Mouse (Mus musculus) G1E (cell line): ENCODE measurements at regions not wholly inside any gene's neighbourhood (a gene's known extent, or its start where the extent isn't known, plus 50 kb on each side); places are given as distances from the start of the nearest gene placed in this dataset.

Experiments used
- CTCF ChIP-seq: IDR thresholded peaks from 2 replicates; pipeline ENCODE4 v1.5.1; 2012; ENCODE audit warnings: low read depth, low read length, inconsistent platforms, mixed read lengths
- GATA1 ChIP-seq: IDR thresholded peaks from 2 replicates; pipeline ENCODE4 v1.6.1; 2012; ENCODE audit warnings: borderline replicate concordance, low read length, inconsistent platforms, mixed read lengths
- POLR2AphosphoS5 ChIP-seq: IDR thresholded peaks from 2 replicates; pipeline ENCODE4 v1.6.1; 2012; ENCODE audit warnings: low read depth, low read length, inconsistent platforms; ENCODE audit not compliant: insufficient replicate concordance
- TAL1 ChIP-seq: conservative IDR thresholded peaks from 2 replicates; pipeline ENCODE4 v1.6.1; 2012; ENCODE audit warnings: low read depth, low read length, inconsistent platforms, mixed read lengths

DNA sequence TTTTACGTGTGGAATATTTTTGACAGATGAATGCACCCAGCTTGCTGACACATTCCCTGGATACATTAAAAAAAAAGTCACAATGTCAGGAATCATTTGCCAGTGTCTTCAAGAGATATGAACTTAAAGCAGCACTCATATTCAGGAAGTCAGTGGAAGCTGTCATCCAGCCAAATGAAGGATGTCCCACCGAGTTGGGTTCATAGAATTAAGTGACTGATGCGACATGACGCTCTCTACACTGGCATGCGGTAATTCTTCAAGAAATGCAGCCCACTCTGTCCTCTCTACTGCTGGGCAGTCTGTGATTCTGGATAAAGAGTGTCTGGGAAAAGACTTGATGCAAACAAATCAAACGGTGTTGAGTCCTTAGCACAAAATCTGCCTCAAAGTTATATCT is 463.9 kb downstream of the 1700129C05Rik start:
- TF ChIP-seq CTCF = no peak
- TF ChIP-seq TAL1 = no peak
- no peak for TF ChIP-seq POLR2AphosphoS5
- TF ChIP-seq GATA1 = no peak
